Mouse (Mus musculus) Muller cell, postnatal 12 days (primary cell): ENCODE measurements around the gene M1ap.
A peak's percentile ranks its signal among the peaks of the same experiment; 100 is the strongest.

ENCODE experiments used
- DNase-seq: peaks from one replicate; pipeline ENCODE4 v3.0.0-alpha.2; 2015; ENCODE audit errors: inconsistent ontology term

The M1ap gene

GRCm38 (mm10) chr6:82934616-82935230, 12.0 kb upstream of the M1ap start:
- DNase-seq = peak; percentile 86

GRCm38 (mm10) chr6:82939167-82939912, 7.4 kb upstream of the M1ap start, which contains the start of gene Sema4f:
Gene Sema4f, minus strand, starts transcription at chr6:82939769.
- peak; percentile 76 for DNase-seq

GRCm38 (mm10) chr6:82940765-82941164, 5.9 kb upstream of the M1ap start:
- no peak for DNase-seq

GRCm38 (mm10) chr6:82945750-82946149, 952 bp upstream of the M1ap start:
- no peak for DNase-seq

- no peak for DNase-seq
These were observed 10.0 kb downstream of the M1ap start for GRCm38 (mm10) chr6:82956553-82957251.

GRCm38 (mm10) chr6:82961664-82962063, 15.0 kb downstream of the M1ap start:
- DNase-seq = no peak

GRCm38 (mm10) chr6:82969249-82970084, 22.8 kb downstream of the M1ap start:
- DNase-seq = no peak

- peak; percentile 64 for DNase-seq
These were observed 24.3 kb downstream of the M1ap start for GRCm38 (mm10) chr6:82971031-82971430.

GRCm38 (mm10) chr6:82987411-82987971, 40.8 kb downstream of the M1ap start:
- no peak for DNase-seq

GRCm38 (mm10) chr6:82993696-82994095, 47.0 kb downstream of the M1ap start:
- DNase-seq = no peak

- no peak for DNase-seq
These were observed 47.7 kb downstream of the M1ap start for GRCm38 (mm10) chr6:82994372-82994771.

GRCm38 (mm10) chr6:82996740-82997315, 50.1 kb downstream of the M1ap start:
- DNase-seq = peak; percentile 90

GRCm38 (mm10) chr6:82997511-82998102, 50.9 kb downstream of the M1ap start:
- DNase-seq = peak; percentile 51

GRCm38 (mm10) chr6:82998326-82998725, 51.6 kb downstream of the M1ap start:
- DNase-seq = no peak

- DNase-seq = no peak
These were observed 53.3 kb downstream of the M1ap start for GRCm38 (mm10) chr6:82999986-83000385.

- no peak for DNase-seq
These were observed 56.4 kb downstream of the M1ap start for GRCm38 (mm10) chr6:83003082-83003481.

- no peak for DNase-seq
These were observed 57.1 kb downstream of the M1ap start for GRCm38 (mm10) chr6:83003850-83004249.

GRCm38 (mm10) chr6:83004309-83004708, 57.6 kb downstream of the M1ap start:
- DNase-seq = no peak

GRCm38 (mm10) chr6:83004872-83005271, 58.2 kb downstream of the M1ap start:
- peak; percentile 31 for DNase-seq

GRCm38 (mm10) chr6:83005444-83006011, 58.8 kb downstream of the M1ap start:
- DNase-seq = no peak
